Mouse (Mus musculus) urinary bladder, postnatal 14 days (tissue): ENCODE measurements around the gene Fignl1.

ENCODE experiments used
- DNase-seq: peaks from one replicate; pipeline ENCODE4 v3.0.0; 2021; ENCODE audit warnings: low spot score

Gene Fignl1

GRCm38 (mm10) chr11:11766105-11766504 lies 42.7 kb downstream of the Fignl1 start:
- DNase-seq, result no peak

- no peak for DNase-seq
These were observed 43.3 kb downstream of the Fignl1 start for GRCm38 (mm10) chr11:11765414-11765813.

- no peak for DNase-seq
These were observed 45.5 kb downstream of the Fignl1 start for GRCm38 (mm10) chr11:11763211-11763666.

GRCm38 (mm10) chr11:11758883-11759282 lies 49.9 kb downstream of the Fignl1 start:
- no peak for DNase-seq

- no peak for DNase-seq
These were observed 50.6 kb downstream of the Fignl1 start for GRCm38 (mm10) chr11:11758121-11758520.

- DNase-seq, result no peak
These were observed 55.9 kb downstream of the Fignl1 start for GRCm38 (mm10) chr11:11752859-11753258.

GRCm38 (mm10) chr11:11751091-11751490 lies 57.7 kb downstream of the Fignl1 start:
- no peak for DNase-seq

- no peak for DNase-seq
These were observed 64.5 kb downstream of the Fignl1 start for GRCm38 (mm10) chr11:11744222-11744621.

GRCm38 (mm10) chr11:11742626-11743025 lies 66.1 kb downstream of the Fignl1 start:
- DNase-seq, result peak; percentile 23

GRCm38 (mm10) chr11:11741574-11741973 lies 67.2 kb downstream of the Fignl1 start:
- DNase-seq, result no peak

- DNase-seq, result no peak
These were observed 68.2 kb downstream of the Fignl1 start for GRCm38 (mm10) chr11:11740603-11741002.

GRCm38 (mm10) chr11:11739054-11739453 lies 69.7 kb downstream of the Fignl1 start:
- DNase-seq, result no peak

- DNase-seq, result no peak
These were observed 71.2 kb downstream of the Fignl1 start for GRCm38 (mm10) chr11:11737562-11737961.
